Mouse (Mus musculus) retina, adult 2 months (tissue): ENCODE measurements around the gene En1.

ENCODE experiments used
- DNase-seq: peaks from one replicate; pipeline ENCODE4 v3.0.0-alpha.2; 2012; ENCODE audit warnings: low read depth, low spot score

The En1 gene

GRCm38 (mm10) chr1:120627622-120628001 is 25.4 kb downstream of the En1 start:
- no peak for DNase-seq

GRCm38 (mm10) chr1:120628821-120629220 is 26.6 kb downstream of the En1 start:
- DNase-seq: no peak

- DNase-seq: no peak
These were observed 41.2 kb downstream of the En1 start for GRCm38 (mm10) chr1:120643380-120643779.

GRCm38 (mm10) chr1:120643848-120644711 is 41.9 kb downstream of the En1 start:
- no peak for DNase-seq

- no peak for DNase-seq
These were observed 42.5 kb downstream of the En1 start for GRCm38 (mm10) chr1:120644755-120645154.

GRCm38 (mm10) chr1:120650068-120650467 is 47.9 kb downstream of the En1 start:
- no peak for DNase-seq

GRCm38 (mm10) chr1:120651997-120652396 is 49.8 kb downstream of the En1 start:
- no peak for DNase-seq

GRCm38 (mm10) chr1:120654950-120655396 is 52.8 kb downstream of the En1 start:
- no peak for DNase-seq
